Mouse (Mus musculus) midbrain, embryonic 13.5 days (tissue): ENCODE data around the gene Sept10. TPM values are rescaled to one million over a fixed set of nuclear protein-coding genes. Genes with fewer than 3 reads are reported as not detected.
A peak's percentile ranks its signal among the peaks of the same experiment; 100 is the strongest.

ENCODE experiments used
- ATAC-seq: fragments of 200-750 bp; cut with Nextera tagmentation; 2 replicates; pipeline ENCODE4 v1.8.0; 2017; ENCODE audit warnings: mild to moderate bottlenecking, moderate TSS enrichment, moderate library complexity
- H3K27ac ChIP-seq: fragments of 300-500 bp; sonication (generic); 2 replicates; pipeline ENCODE4 v1.5.1; 2015; ENCODE audit warnings: inconsistent platforms, mild to moderate bottlenecking, moderate library complexity
- H3K27me3 ChIP-seq: fragments of 300-500 bp; sonication (generic); 2 replicates; pipeline ENCODE4 v1.6.1; 2015; ENCODE audit warnings: mild to moderate bottlenecking, inconsistent platforms
- H3K36me3 ChIP-seq: fragments of 300-500 bp; sonication (generic); 2 replicates; pipeline ENCODE4 v1.6.1; 2015; ENCODE audit warnings: mild to moderate bottlenecking, inconsistent platforms
- H3K4me1 ChIP-seq: fragments of 300-500 bp; sonication (generic); replicated peaks from 2 replicates; pipeline ENCODE4 v1.6.1; 2015; ENCODE audit warnings: inconsistent platforms
- H3K4me2 ChIP-seq: fragments of 300-500 bp; sonication (generic); replicated peaks from 2 replicates; pipeline ENCODE4 v1.6.1; 2015; ENCODE audit warnings: moderate library complexity, mild to moderate bottlenecking, inconsistent platforms
- H3K4me3 ChIP-seq: fragments of 300-500 bp; sonication (generic); replicated peaks from 2 replicates; pipeline ENCODE4 v1.5.1; 2015; ENCODE audit warnings: mild to moderate bottlenecking, inconsistent platforms
- H3K9ac ChIP-seq: fragments of 300-500 bp; sonication (generic); replicated peaks from 2 replicates; pipeline ENCODE4 v1.6.1; 2015; ENCODE audit warnings: mild to moderate bottlenecking, inconsistent platforms
- H3K9me3 ChIP-seq: fragments of 300-500 bp; sonication (generic); 2 replicates; pipeline ENCODE4 v1.6.1; 2016; ENCODE audit warnings: mild to moderate bottlenecking, inconsistent platforms
- WGBS: fragments of 180-500 bp; shearing (Covaris S2); methylation state at CpG from one replicate; pipeline ENCODE4 v1.1.7; 2015; 5-methylcytosine and 5-hydroxymethylcytosine counted together
- polyA plus RNA-seq: library from polyadenylated mRNA; unstranded; fragments of >200 nt; fragmentation: Nextera tagmentation; extraction: Ambion mirVana; gene quantifications from 2 replicates; pipeline ENCODE4 v1.2.1, GENCODE M21; 2015

Sept10 gene
- polyA plus RNA-seq, 1 experiment from 2014 or later = 17.5 TPM

GRCm38 (mm10) chr10:59162185-59162897 lies 59.3 kb downstream of the Sept10 start:
- Histone ChIP-seq H3K36me3 (peaks cover 12% of the 10 kb centered on the region), H3K4me1 (no peaks in the 10 kb centered on the region), H3K9ac (no peak overlapping the region), H3K27me3 (no peaks in the 10 kb centered on the region), H3K4me2 (no peak overlapping the region), H3K9me3 (no peaks in the 10 kb centered on the region), H3K27ac (no peak overlapping the region), H3K4me3 (no peak overlapping the region)
- ATAC-seq = no peak
- WGBS = 69% methylated on average over 4 of the region's 4 CpGs

DNA sequence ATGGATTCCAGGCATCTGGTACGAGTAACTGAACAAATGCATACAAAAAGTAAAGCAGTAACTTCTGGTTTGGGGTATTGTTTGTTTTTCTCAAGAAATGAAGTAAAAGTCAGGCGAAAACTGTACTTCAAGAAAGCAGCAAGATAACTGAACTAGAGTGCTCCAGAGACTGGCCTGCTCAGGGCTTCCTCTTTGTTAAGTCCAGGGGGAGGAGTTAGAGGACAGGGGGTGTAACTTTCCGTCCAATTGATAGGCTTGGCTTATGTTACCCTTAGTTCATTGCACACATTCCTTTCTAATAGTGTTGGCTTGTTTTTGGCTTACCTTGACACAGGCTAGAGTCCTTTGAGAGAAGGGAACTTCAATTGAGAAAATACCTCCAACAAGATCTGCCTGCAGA lies 63.0 kb downstream of the Sept10 start:
- no peak overlapping the region for H3K4me2 ChIP-seq
- H3K36me3 ChIP-seq = peaks cover 3% of the 10 kb centered on the region; the same call in 1 of the 2 replicates
- H3K9ac ChIP-seq = no peak overlapping the region
- H3K27me3 ChIP-seq = no peaks in the 10 kb centered on the region
- no peaks in the 10 kb centered on the region for H3K4me1 ChIP-seq
- no peak overlapping the region for H3K27ac ChIP-seq
- H3K9me3 ChIP-seq = no peaks in the 10 kb centered on the region
- 81% methylated on average over 3 of the region's 3 CpGs for WGBS
- ATAC-seq = no peak
- H3K4me3 ChIP-seq = no peak overlapping the region

GRCm38 (mm10) chr10:59152544-59153081 lies 69.0 kb downstream of the Sept10 start:
- Histone ChIP-seq H3K9me3 (no peaks in the 10 kb centered on the region), H3K9ac (no peak overlapping the region), H3K4me2 (no peak overlapping the region), H3K27ac (no peak overlapping the region), H3K4me3 (no peak overlapping the region), H3K27me3 (no peaks in the 10 kb centered on the region; the same call in 1 of the 2 replicates), H3K4me1 (no peaks in the 10 kb centered on the region), H3K36me3 (no peaks in the 10 kb centered on the region)
- 79% methylated on average over 5 of the region's 5 CpGs for WGBS
- no peak for ATAC-seq

- H3K4me1 ChIP-seq = no peaks in the 10 kb centered on the region
- no peak for ATAC-seq
- H3K9me3 ChIP-seq = no peaks in the 10 kb centered on the region
- no peak overlapping the region for H3K4me2 ChIP-seq
- no peaks in the 10 kb centered on the region for H3K36me3 ChIP-seq
- WGBS = 91% methylated on average over 10 of the region's 10 CpGs
- H3K27me3 ChIP-seq = no peaks in the 10 kb centered on the region; the same call in 1 of the 2 replicates
- no peak overlapping the region for H3K9ac ChIP-seq
- no peak overlapping the region for H3K27ac ChIP-seq
- H3K4me3 ChIP-seq = no peak overlapping the region
Observed at GRCm38 (mm10) chr10:59150938-59151657, 70.5 kb downstream of the Sept10 start.

- H3K9ac ChIP-seq = no peak overlapping the region
- peak; percentile 83 for ATAC-seq
- WGBS = 17% methylated on average over 8 of the region's 8 CpGs
- H3K4me2 ChIP-seq = no peak overlapping the region
- H3K4me3 ChIP-seq = no peak overlapping the region
- no peaks in the 10 kb centered on the region for H3K4me1 ChIP-seq
- no peaks in the 10 kb centered on the region; the same call in 1 of the 2 replicates for H3K27me3 ChIP-seq
- no peak overlapping the region for H3K27ac ChIP-seq
- no peaks in the 10 kb centered on the region for H3K9me3 ChIP-seq
- no peaks in the 10 kb centered on the region for H3K36me3 ChIP-seq
Observed at GRCm38 (mm10) chr10:59149956-59150383, 71.7 kb downstream of the Sept10 start.

- H3K27ac ChIP-seq = no peak overlapping the region
- H3K9me3 ChIP-seq = no peaks in the 10 kb centered on the region
- 53% methylated on average over 8 of the region's 8 CpGs for WGBS
- no peak overlapping the region for H3K4me3 ChIP-seq
- no peak overlapping the region for H3K9ac ChIP-seq
- H3K36me3 ChIP-seq = no peaks in the 10 kb centered on the region
- no peaks in the 10 kb centered on the region for H3K27me3 ChIP-seq
- ATAC-seq = no peak
- H3K4me1 ChIP-seq = peaks cover 10% of the 10 kb centered on the region
- no peak overlapping the region for H3K4me2 ChIP-seq
Observed at GRCm38 (mm10) chr10:59133478-59134009, 88.1 kb downstream of the Sept10 start.

GRCm38 (mm10) chr10:59131926-59132628 lies 89.6 kb downstream of the Sept10 start:
- 82% methylated on average over 20 of the region's 20 CpGs for WGBS
- Histone ChIP-seq H3K9ac (no peak overlapping the region), H3K36me3 (no peaks in the 10 kb centered on the region), H3K4me1 (peaks cover 10% of the 10 kb centered on the region), H3K4me3 (no peak overlapping the region), H3K27me3 (no peaks in the 10 kb centered on the region), H3K9me3 (no peaks in the 10 kb centered on the region), H3K4me2 (no peak overlapping the region), H3K27ac (no peak overlapping the region)
- no peak for ATAC-seq

- Histone ChIP-seq H3K9ac (no peak overlapping the region), H3K4me2 (no peak overlapping the region), H3K4me1 (no peaks in the 10 kb centered on the region), H3K4me3 (no peak overlapping the region), H3K9me3 (no peaks in the 10 kb centered on the region), H3K27ac (no peak overlapping the region), H3K27me3 (no peaks in the 10 kb centered on the region), H3K36me3 (no peaks in the 10 kb centered on the region)
- WGBS = 78% methylated on average over 6 of the region's 6 CpGs
- no peak for ATAC-seq
Observed at GRCm38 (mm10) chr10:59127637-59128036, 94.0 kb downstream of the Sept10 start.

GRCm38 (mm10) chr10:59125497-59125896 lies 96.2 kb downstream of the Sept10 start:
- ATAC-seq = no peak
- H3K36me3 ChIP-seq = no peaks in the 10 kb centered on the region
- 90% methylated on average over 2 of the region's 2 CpGs for WGBS
- H3K27me3 ChIP-seq = no peaks in the 10 kb centered on the region
- no peaks in the 10 kb centered on the region for H3K9me3 ChIP-seq
- no peak overlapping the region for H3K4me3 ChIP-seq
- H3K9ac ChIP-seq = no peak overlapping the region
- no peaks in the 10 kb centered on the region for H3K4me1 ChIP-seq
- no peak overlapping the region for H3K4me2 ChIP-seq
- no peak overlapping the region for H3K27ac ChIP-seq

DNA sequence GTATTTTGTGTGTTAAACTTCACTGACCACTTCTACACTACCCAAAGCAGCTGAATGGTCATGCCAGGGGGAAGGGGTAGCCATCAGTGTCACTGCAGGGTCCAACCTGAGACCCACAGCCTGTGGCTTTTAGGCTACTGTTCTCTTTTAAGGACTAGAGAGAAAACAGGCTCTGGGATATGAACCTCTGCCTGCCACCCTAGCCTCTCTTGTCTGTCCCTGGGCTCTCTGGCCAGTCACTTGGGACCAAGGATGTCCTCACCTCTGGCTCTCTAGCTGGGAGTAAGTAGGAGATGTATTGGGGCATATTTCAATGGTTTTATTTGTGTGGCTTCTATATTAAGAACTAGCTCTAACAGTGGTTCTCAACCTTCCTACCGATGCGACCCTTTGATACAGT lies 101.8 kb downstream of the Sept10 start:
- ATAC-seq = no peak

DNA sequence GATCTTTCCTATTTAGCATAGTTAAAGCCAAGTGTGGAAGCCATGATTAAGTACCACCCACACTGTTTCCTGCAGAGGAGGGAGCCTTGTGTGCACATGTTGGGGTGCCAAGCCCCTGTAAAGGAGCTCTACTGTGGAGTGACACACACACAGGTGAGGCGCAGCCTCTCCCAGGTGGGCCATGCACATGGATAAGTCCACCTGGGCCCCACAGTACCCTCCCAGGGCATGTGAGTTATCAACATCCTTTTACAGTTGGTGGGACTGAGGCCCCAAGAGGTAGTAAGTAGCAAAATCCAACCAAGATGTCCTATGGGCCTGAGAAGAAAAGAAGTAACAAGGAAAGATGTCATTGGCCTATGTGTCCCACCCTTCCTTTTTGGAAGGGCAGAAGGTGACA lies 102.6 kb downstream of the Sept10 start:
- no peak overlapping the region for H3K27ac ChIP-seq
- no peaks in the 10 kb centered on the region for H3K9me3 ChIP-seq
- H3K4me3 ChIP-seq = no peak overlapping the region
- H3K4me2 ChIP-seq = no peak overlapping the region
- H3K9ac ChIP-seq = no peak overlapping the region
- no peaks in the 10 kb centered on the region for H3K4me1 ChIP-seq
- no peaks in the 10 kb centered on the region for H3K27me3 ChIP-seq
- ATAC-seq = no peak
- H3K36me3 ChIP-seq = no peaks in the 10 kb centered on the region
- 96% methylated on average over 1 of the region's 1 CpGs for WGBS

More for the DNA sequence above, 101.8 kb downstream of the Sept10 start:
- no peaks in the 10 kb centered on the region for H3K36me3 ChIP-seq
- no peaks in the 10 kb centered on the region for H3K4me1 ChIP-seq
- H3K9ac ChIP-seq = no peak overlapping the region
- no peak overlapping the region for H3K4me3 ChIP-seq
- no peak overlapping the region for H3K4me2 ChIP-seq
- H3K27me3 ChIP-seq = no peaks in the 10 kb centered on the region
- H3K27ac ChIP-seq = no peak overlapping the region
- H3K9me3 ChIP-seq = no peaks in the 10 kb centered on the region
- WGBS = 91% methylated on average over 2 of the region's 2 CpGs

DNA sequence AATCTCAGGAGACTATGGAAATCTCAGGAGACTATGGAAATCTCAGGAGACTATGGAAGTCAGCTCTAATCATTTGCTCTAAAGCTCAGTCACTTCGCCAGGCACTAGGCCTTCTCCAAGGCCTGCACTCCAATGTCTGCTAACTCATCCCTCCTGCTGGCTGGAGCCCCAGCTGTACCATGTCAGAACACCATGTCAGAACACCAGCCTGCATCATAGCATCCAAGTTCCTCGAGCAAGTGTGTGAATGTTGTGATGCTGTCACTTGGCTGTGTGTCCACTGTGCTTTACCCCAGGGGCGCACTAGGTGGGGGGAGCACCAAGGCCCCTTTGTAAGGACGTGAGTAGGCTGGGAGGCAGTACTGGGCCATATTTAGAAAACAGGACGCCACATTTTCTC lies 104.1 kb downstream of the Sept10 start:
- Histone ChIP-seq H3K9ac (no peak overlapping the region), H3K4me1 (no peaks in the 10 kb centered on the region), H3K4me2 (no peak overlapping the region), H3K4me3 (no peak overlapping the region), H3K27me3 (no peaks in the 10 kb centered on the region), H3K9me3 (no peaks in the 10 kb centered on the region), H3K36me3 (no peaks in the 10 kb centered on the region), H3K27ac (no peak overlapping the region)
- WGBS = 83% methylated on average over 5 of the region's 5 CpGs
- no peak for ATAC-seq
